In genomic region chr1:36308451-36308901, GRCm38 (mm10) we compare ENCODE assay signal across 8 mouse cellular contexts. TPM values are rescaled to one million over a fixed set of nuclear protein-coding genes. Genes with fewer than 3 reads are reported as not detected.
DNase-seq lines count a peak whose midpoint lies in the region; ATAC-seq and TF ChIP-seq lines count a peak whose summit lies in the region.

No protein-coding gene starts in this region.

- intact Hi-C loops in left cerebral cortex, adult 2 months (cut with DNase I) = no loop called here

- ATAC-seq in hindbrain, embryonic 13.5 days (ENCODE audit: low FRiP score) = no peak
- ATAC-seq in liver, postnatal 0 days = no peak

- H3K4me3 ChIP-seq in left cerebral cortex, adult 2 months = peak overlapping the region; percentile 99
- peak overlapping the region; percentile 62 for H3K4me3 ChIP-seq in hindbrain, embryonic 13.5 days
- H3K4me3 ChIP-seq in liver, postnatal 0 days (ENCODE audit: low read depth, low read length) = peak overlapping the region; percentile 64

- peaks cover 23% of the 10 kb centered on the region for H3K4me1 ChIP-seq in hindbrain, embryonic 13.5 days (replicated peaks)
- peaks cover 14% of the 10 kb centered on the region for H3K4me1 ChIP-seq in liver, postnatal 0 days (ENCODE audit: insufficient read depth)

- no peak for TF ChIP-seq CTCF in left cerebral cortex, adult 2 months (IDR thresholded peaks at IDR 0.05)
- no peak for TF ChIP-seq CTCF in liver, postnatal 0 days (IDR thresholded peaks at IDR 0.05; ENCODE audit: low read depth)

- H3K9ac ChIP-seq in hindbrain, embryonic 13.5 days = peak overlapping the region; percentile 75
- H3K9ac ChIP-seq in liver, postnatal 0 days (replicated peaks) = peak overlapping the region; percentile 76

- H3K4me2 ChIP-seq in hindbrain, embryonic 13.5 days = peak overlapping the region; percentile 93
- peak overlapping the region; percentile 81 for H3K4me2 ChIP-seq in liver, postnatal 0 days (ENCODE audit: low read depth, low read length)

- no peak for DNase-seq in left cerebral cortex, adult 2 months (ENCODE audit: extremely low spot score in 1 of 2, low spot score in 2 of 2)
- DNase-seq in left cerebral cortex, adult 18-20 months (ENCODE audit: low spot score in 2 of 2) = no peak
- peak; percentile 26 for DNase-seq in embryo, embryonic 9.5 days (ENCODE audit: extremely low spot score)
- peak; percentile 49 for DNase-seq in liver, postnatal 0 days
- peak; percentile 27 to 45 for DNase-seq in spleen, postnatal 36 days (ENCODE audit: low spot score in 2 of 2)
- no peak for DNase-seq in right cerebral cortex, postnatal 36 days (ENCODE audit: low spot score in 2 of 2)
- DNase-seq in urinary bladder, postnatal 4 days (ENCODE audit: low spot score in 2 of 2) = no peak

- peaks cover 36% of the 10 kb centered on the region for H3K27me3 ChIP-seq in hindbrain, embryonic 13.5 days
- H3K27me3 ChIP-seq in liver, postnatal 0 days (ENCODE audit: insufficient read depth, low read length) = peaks cover 5% of the 10 kb centered on the region; the same call in 1 of the 2 replicates

- H3K27ac ChIP-seq in left cerebral cortex, adult 2 months = peak overlapping the region; percentile 12; the same call in 1 of the 2 replicates
- no peak overlapping the region for H3K27ac ChIP-seq in hindbrain, embryonic 13.5 days
- peak overlapping the region; percentile 89 for H3K27ac ChIP-seq in liver, postnatal 0 days (ENCODE audit: low read depth)

- no peaks in the 10 kb centered on the region for H3K9me3 ChIP-seq in hindbrain, embryonic 13.5 days
- H3K9me3 ChIP-seq in liver, postnatal 0 days (ENCODE audit: low read length) = no peaks in the 10 kb centered on the region

- TF ChIP-seq EP300 in liver, postnatal 0 days (IDR thresholded peaks at IDR 0.05; ENCODE audit: low read depth) = no peak

- no peaks in the 10 kb centered on the region for H3K36me3 ChIP-seq in hindbrain, embryonic 13.5 days
- no peaks in the 10 kb centered on the region for H3K36me3 ChIP-seq in liver, postnatal 0 days (replicated peaks; ENCODE audit: insufficient read depth, low read length)

- WGBS in hindbrain, embryonic 13.5 days = 7% methylated on average over 12 of the region's 12 CpGs
- WGBS in liver, postnatal 0 days (ENCODE audit: insufficient replicate concordance) = 10% methylated on average over 12 of the region's 12 CpGs

RNA-seq across cellular contexts. Expression of gene Arid5a, which starts 0.9 kb away (rescaled TPM):
- total RNA-seq in left cerebral cortex, adult 2 months (2021) = 10 to 100 TPM; 16.1 to 23.5 TPM
- total RNA-seq in left cerebral cortex, adult 18-20 months (2021) = 10 to 100 TPM; 15.6 to 18.1 TPM
- polyA plus RNA-seq in hindbrain, embryonic 13.5 days (2015; fragmentation: Nextera tagmentation; extraction: Ambion mirVana) = 3.8 and 4.0 TPM in 2 replicates
- 5.8 and 6.3 TPM in 2 replicates for polyA plus RNA-seq in liver, postnatal 0 days (2015; fragmentation: Nextera tagmentation; extraction: Ambion mirVana)

RNA-seq across cellular contexts. Expression of gene Neurl3, which starts 34.0 kb away (rescaled TPM):
- under 1 TPM; 0.40 to 0.50 TPM for total RNA-seq in left cerebral cortex, adult 2 months (2021)
- total RNA-seq in left cerebral cortex, adult 18-20 months (2021) = under 1 TPM; 0.52 to 0.60 TPM
- 1.3 and 1.4 TPM in 2 replicates for polyA plus RNA-seq in hindbrain, embryonic 13.5 days (2015; fragmentation: Nextera tagmentation; extraction: Ambion mirVana)
- 4.4 and 4.7 TPM in 2 replicates for polyA plus RNA-seq in liver, postnatal 0 days (2015; fragmentation: Nextera tagmentation; extraction: Ambion mirVana)

Comparison
In these comparisons a context has a peak if more than half of its experiments do, and no peak if none do; other contexts are left out.
1. DNase-seq: peak in embryo, embryonic 9.5 days (single experiment), liver, postnatal 0 days (single experiment) and spleen, postnatal 36 days (2 of 2); none in left cerebral cortex, adult 2 months (0 of 2), left cerebral cortex, adult 18-20 months (0 of 2), right cerebral cortex, postnatal 36 days (0 of 2) and urinary bladder, postnatal 4 days (0 of 2).
2. Peak in every context shown above with its lines, with median percentiles within 50 percentile points of each other: H3K4me3 ChIP-seq.